Mouse (Mus musculus) 416B (cell line): ENCODE measurements around the gene Ndufaf5.
"Not testable (repeated sequence)": the region's sequence is repeated elsewhere in the genome, so short reads cannot be mapped to it uniquely, and the experiment has no call there.

ENCODE experiments used
- DNase-seq: peaks from one replicate; pipeline ENCODE4 v3.0.0; 2011; ENCODE audit warnings: low read depth

Ndufaf5 gene

DNA sequence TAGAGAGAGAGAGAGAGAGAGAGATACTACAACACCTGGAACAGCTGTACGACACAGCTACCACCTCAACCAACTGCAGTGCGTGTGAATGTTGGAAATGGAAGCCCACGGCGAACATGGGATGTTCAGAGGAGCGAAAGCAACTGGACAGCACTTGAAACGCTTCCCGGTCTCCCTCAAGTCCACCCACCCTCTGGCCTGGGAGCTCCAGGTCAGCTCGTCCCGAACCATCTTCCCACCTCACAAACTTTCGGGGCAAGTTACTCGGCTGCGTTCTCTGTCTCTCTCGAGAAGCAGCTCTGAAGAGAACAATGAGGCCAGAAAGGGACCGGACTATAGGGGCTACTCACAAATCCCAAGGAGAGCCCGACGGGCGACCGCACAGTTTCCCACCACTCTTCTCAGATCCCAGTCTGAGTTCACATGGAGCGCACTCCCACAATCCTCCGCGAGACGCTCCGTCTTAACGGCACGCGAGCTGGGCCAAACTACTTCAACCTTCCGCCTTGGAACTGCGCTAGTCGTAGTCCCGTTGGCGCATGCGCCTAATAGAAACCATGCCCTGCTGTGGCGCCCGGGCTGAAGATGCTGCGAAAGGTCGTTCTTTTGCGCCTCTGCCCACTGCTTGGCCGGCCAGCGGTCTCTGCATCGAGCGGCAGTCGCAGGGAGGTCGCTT, at the start of gene Ndufaf5, which contains the start of gene Esf1:
Gene Ndufaf5, plus strand, starts transcription at position 523 of the 676 bp plus-strand sequence.
Gene Esf1, minus strand, starts transcription at position 438 of the 676 bp plus-strand sequence.
- DNase-seq: peak; percentile 95

DNA sequence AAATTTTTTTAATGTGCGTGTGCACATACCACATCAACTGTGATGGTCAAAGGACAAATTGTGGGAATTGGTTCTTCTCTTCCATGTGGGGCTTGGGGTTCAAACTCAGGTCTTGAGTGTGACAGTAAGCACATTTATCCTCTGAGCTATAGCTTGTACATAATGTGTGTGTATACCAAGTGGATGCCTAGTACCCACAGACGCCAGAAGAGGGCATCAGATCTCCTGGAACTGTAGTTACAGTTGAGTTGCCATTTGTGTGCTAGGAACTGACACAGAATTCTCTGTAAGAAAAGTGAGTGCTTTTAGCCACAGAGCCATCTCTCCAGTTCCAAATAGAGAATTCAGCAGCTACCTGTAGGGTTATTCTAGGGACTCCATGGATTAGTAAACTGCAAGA, 44.9 kb upstream of the Ndufaf5 start:
- peak; percentile 19 for DNase-seq

DNA sequence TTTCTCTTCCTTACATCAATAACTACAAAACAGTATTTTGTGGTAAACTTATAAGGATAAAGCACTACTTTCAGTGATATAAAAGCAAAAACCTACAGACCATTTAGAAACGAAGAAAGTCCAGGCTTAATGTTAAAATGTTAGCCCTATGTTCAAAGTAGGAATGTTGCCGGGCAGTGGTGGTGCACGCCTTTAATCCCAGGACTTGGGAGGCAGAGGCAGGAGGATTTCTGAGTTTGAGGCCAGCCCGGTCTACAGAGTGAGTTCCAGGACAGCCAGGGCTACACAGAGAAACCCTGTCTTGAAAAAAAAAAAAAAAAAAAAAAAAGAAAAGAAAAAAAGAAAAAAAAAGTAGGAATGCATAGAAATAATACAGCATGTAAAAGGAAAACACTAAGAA, 18.7 kb upstream of the Ndufaf5 start, which contains the start of gene Gm17374:
Gene Gm17374, plus strand, starts transcription at position 301 of the 400 bp plus-strand sequence.
- not testable (repeated sequence) for DNase-seq

DNA sequence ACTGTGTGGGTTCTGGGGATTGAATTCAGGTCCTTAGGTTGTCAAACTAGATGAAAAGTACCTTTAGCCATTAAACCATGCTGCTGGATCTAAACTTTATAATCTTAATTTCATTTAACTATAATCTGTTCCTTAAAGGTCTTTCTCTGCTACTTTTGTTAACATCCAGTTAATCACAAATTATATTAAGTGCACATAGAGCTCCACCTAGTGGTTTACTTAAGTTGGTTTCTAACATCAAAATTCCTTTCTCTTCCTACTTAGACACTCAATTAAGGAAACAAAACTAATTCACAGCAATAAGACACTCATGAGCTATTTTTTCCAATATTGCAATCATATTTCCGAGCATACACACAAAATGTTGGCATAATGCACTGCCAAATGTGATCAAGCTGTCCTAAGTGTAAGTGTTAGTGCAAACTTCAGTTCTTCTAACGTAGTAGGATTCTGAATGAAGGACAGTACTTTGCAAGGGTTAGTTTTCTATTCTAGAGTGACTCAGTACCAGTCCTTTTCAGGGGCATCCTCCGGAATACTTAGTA, 11.2 kb upstream of the Ndufaf5 start:
- peak; percentile 66 for DNase-seq

DNA sequence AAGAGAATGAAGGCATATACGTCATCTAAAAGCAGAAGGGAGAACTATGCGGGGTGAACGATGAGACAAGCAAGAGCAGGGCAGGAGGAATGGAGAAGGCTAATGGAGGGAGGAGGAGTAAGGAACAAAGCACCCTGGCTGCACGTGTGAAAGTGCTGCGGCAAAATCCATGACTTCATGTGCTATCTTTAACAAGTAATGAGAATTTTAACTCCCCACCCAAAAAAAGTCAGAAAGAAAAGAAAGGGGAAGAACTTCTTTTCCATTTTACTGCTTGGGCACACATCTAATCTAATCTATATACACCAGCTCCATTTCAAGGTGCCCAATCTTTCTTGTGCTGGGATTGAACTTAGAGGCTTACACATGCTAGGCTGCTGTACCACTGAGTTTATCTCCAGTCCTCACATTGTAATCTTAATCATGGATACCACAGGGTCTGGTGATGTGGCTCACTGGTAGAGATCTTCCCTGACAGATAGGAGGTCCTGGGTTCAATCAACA, 7.0 kb upstream of the Ndufaf5 start:
- DNase-seq: peak; percentile 17

DNA sequence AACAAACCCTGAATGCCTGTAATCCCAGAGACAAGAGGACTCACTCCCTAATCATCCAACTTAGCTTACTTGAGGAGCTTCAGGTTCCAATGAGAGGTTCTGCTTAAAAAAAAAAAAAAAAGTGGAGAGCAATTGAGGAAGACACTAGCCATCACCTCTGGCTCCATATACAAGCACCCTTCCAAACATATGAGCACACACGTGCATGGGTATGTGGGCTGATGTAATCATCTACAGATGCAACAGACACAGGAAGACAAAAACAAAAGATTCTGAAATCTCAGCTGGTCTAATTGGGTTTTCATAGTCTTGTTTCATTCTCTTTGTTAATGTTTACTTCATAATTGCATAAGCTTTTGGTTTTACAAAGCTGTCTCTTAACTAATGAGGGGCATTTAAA, 1.4 kb upstream of the Ndufaf5 start:
- no peak for DNase-seq

DNA sequence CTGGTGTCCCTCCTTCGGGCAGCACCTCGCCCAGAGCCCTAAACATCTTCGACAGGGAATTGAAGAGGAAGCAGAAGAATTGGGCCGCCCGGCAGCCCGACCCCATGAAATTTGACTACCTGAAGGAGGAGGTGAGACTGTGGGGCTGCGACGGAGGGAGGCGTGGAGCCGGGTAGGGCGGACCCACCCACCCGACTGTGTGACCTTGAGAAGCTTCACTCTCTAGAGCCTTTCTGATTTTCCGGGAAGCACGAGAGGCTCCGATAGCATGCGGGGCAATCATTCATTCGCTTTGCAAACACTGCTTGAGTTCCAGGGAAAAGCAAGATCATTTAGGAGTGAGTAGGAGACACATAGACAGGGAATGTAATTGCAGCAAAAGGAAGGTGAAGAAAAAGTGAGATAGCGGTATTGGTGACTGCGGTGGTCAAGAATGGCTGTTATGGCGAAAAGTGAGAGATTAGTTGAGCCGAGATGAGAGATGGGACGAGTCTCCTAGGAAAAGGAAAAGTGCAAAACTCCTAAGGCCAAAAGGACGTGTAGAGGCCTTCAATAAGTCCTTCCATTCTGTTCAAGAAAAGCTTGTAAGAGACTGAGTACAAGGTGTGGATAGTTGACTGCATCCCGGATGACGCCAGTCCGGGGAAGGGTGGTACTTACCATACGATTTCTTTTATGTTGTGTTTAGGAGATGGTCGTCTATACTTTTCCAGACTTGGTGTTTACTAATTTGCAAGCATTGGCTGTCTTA, 529 bp downstream of the Ndufaf5 start:
- DNase-seq: peak; percentile 22

DNA sequence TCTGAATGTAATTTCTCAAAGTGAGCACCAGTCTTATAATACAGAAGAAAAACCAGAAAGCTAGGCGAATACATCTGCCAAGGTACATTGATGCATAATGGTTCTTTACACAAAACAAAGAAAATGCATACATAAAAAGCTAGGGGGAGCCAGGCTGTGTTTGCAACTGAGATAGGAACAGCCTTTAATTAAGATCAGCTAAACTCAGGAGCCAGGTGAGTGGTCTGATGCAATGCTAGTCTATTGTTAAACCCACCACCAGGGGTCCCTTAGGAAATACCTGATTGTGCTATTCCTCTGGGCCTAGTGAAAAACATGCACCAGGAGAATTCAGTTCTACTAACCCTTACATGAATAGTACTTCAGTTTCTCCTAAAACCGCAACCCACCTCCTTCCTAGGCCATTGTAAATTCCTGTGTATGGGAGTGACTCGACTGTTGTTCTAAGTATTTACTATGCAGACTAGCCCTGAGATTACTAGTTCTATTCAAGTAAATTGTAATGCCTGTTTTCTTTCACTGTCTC, 15.3 kb downstream of the Ndufaf5 start:
- DNase-seq: not testable (repeated sequence)

DNA sequence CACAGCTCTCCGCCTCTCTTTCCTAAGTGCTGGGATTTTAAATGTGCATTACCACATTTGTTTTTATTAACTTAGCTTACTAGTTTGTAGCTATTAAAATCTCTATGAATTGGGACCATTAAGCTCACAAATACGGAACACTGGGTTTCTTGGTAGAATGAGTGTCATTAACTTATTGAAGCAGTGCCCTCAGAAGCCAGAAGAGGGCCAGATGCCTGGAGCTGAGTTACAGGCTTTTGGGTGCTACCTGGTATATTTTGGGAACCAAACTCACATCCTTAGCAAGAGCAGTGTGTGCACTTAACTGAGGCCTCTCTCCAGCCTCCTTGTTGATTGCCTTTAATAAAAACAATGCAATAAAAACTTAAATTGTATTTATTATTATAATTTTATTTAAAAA, 30.3 kb downstream of the Ndufaf5 start:
- no peak for DNase-seq

DNA sequence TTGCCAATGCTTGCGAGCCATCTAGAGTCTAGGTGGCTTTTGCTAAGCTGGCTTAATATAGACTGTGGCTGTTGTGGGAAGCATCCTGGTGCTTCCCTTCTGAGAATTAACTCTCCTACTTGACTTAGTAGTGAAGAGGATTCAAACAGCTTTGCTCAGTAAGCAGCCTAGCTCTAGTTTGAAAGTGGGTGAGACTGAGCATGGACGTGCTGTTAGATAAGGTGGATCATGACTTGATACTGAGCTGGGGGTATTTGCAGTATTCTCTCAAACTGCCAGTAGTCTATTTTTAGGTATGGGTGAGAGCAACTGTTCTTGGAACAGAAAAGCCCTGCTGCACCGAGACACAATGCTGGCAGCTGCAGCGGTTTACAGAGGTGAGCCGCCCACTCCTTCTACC, 32.1 kb downstream of the Ndufaf5 start:
- DNase-seq: no peak

DNA sequence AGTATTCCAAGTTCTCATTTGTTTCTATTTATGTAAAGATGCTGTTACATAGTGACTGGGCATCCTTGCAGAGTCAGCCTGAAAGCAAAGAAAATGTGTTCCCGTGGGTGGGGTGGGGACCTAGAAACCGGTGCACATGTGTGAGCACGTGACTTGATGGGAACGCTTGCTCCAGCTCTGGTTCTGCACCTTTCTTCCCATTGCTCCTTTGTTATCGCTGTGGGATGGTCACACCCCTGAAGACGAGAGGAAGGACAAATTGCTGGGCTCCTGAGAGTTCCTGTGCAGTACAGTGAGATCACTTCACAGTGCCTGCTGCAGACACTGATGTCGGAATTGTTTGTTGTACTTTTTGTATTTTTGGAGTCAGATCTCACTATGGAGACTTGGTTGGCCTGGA, 33.3 kb downstream of the Ndufaf5 start:
- DNase-seq: no peak

DNA sequence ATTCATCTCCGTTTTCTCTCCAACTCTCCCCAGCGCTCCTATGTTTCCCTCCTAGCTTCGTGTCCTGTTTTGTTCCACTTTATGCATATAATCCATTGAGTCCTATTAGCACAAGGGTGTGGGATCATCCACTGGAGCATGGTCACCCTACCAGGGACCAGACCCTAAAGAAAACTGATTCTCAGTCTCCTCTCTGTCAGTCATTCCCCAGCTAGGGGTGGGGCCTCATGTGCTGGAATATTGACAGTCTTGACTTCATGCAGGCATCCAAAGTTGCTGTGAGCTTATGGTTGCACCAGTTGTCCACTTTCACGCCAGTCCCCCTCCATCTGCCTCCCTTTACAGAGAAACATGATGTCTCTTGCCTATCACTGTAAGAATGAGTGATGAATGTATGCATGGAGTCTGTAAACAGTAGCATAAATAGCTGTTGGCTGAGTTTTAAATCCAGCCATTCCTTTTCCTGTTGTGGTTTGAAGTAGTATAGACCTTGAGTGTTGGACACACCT, 44.1 kb downstream of the Ndufaf5 start:
- no peak for DNase-seq

DNA sequence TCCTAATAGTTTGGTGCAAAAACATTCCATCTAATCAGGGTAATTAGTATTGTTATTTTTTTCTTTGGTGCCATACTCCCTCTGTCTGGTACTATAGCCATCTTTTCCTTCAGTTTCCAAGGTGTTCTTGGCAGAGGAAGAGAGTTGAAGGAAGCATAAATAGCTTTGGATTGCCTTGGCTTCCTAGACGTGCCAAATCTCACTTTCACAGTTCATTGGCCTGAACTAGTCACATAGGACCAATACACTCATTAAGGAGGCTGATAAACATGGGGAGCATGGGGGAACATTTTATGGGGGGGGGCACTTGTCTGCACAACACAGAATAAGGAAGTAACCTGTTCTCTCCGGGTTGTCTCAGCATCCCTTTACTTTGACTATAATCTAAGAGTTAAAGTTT, 45.0 kb downstream of the Ndufaf5 start:
- no peak for DNase-seq

DNA sequence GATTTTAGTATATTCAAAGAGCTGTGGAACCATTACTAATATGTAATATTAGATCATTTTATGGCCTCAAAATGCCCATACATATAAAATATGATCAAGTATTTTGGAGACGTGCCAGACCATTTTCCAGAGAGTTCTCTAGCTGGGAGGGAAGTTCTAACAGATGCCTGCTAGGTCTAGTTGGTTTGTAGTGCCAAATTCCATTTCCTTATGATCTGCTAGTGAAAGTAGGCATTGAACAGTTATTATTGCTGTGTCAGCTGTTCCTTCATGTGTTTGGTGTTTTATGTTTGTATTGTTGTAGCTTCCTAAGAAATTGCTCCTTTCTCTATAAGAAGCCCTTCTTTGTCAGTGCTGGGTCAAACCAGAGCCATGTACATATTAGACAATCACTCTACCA, 45.5 kb downstream of the Ndufaf5 start:
- DNase-seq: no peak

DNA sequence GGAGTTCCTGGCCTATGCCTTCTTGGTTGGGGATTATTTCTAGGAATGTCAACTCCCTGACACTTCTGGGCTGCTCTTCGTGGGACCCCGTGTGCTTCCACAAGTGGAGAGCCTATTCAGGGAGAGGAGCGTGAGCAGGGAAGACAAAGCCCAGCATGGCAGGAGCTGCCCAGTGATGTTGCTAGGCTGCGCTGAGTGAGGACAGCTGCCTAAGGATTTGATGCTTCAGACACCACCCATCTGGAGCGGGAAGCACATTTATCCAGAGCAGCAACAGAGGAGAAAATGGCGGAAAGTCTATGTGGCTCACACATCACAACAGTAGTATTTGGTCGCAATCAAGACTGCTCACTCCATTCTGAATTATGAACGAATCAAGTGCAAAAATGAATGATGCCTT, 49.9 kb downstream of the Ndufaf5 start:
- no peak for DNase-seq

DNA sequence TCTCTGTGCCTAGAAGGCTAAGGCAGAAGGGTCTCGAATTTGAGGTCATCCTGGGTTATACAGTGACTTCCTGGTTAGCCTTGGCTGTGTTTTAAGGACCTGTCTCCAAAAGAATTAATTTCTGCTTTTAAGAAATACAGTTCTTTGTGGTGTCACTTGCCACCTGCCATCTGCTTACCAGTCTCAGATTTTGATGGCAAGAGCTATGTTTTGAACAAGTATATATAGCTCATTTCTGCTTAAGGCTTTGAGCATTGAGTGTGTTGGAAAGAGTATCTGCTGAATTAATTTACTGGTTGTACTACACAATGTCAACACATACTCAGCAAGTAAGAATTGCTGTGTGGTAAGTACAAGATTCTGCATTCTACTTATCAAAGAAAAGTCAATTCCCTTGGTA, 59.8 kb downstream of the Ndufaf5 start:
- no peak for DNase-seq

DNA sequence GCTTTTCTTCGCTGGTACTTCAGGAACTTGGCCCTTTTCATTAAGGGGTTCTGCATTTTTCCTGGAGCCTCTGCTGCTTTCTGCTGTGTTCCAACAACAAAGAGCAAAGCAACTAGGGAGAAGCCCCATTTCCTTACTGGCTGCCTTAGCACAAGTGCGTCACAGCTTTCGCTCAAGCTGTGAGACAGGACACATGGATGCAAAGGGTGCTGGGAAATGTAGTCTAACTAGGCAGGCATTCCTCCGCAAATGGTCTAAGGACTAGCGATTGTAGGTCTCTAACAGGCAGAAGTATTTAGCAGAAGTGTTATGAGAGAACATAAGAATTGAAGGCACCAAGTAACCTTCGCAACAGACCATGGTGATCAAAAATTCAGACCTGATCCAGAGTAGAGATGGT, 66.8 kb downstream of the Ndufaf5 start:
- DNase-seq: no peak

DNA sequence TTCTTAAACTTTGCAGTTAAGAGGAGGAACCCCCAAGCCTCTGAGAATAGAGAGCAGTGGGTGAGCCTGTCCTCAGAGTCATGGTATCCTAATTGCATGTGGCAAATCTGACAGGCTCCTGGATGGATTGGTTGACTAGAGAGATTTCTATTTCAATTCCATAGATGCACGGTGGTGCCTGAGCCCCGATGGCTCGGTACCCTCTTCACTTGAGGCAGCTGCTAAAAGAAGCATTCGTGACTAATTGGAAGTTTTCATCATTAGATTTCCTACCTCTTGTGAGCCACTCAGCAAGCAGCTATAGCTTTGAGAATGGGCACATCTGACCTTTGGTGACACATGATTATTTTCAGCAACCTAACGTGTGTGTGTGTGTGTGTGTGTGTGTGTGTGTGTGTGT, 71.9 kb downstream of the Ndufaf5 start:
- no peak for DNase-seq

DNA sequence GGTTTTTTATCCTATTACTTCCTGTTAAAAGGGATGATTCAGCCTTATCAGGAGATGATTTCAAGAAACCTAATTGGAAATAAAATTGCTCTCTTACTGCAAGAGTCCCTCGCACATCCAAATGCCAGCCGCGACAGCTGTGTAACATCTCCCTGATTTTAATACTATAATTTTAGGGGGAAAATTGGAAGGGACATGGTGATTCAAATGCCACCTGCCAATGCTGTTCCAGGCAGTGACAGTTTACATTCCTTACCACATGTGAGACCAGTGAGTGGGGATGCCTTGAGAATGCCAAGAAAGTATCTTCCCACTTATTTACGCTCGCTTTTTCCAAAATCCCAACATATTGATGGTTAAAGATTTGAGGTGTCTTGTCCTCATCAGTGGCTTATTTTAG, 72.7 kb downstream of the Ndufaf5 start:
- no peak for DNase-seq
